Mouse (Mus musculus) splenic B cell, adult 2 months (primary cell): Measurements from ENCODE around the gene Iqcj.
"Not testable (repeated sequence)": the region's sequence is repeated elsewhere in the genome, so short reads cannot be mapped to it uniquely, and the experiment has no call there.

Experiments used
- DNase-seq: peaks from one replicate; pipeline ENCODE4 v3.0.0-alpha.2; 2011; ENCODE audit warnings: low read depth, low spot score
- H3K27me3 ChIP-seq: 2 replicates; pipeline ENCODE4 v1.6.1; 2012; ENCODE audit warnings: mild to moderate bottlenecking, low read length, moderate library complexity, mixed read lengths; ENCODE audit not compliant: control insufficient read depth, poor library complexity, insufficient read depth, severe bottlenecking
- H3K36me3 ChIP-seq: 2 replicates; pipeline ENCODE4 v1.6.1; 2012; ENCODE audit warnings: mild to moderate bottlenecking, low read length, moderate library complexity, mixed read lengths; ENCODE audit not compliant: control insufficient read depth, poor library complexity, insufficient read depth, severe bottlenecking

Gene Iqcj

DNA sequence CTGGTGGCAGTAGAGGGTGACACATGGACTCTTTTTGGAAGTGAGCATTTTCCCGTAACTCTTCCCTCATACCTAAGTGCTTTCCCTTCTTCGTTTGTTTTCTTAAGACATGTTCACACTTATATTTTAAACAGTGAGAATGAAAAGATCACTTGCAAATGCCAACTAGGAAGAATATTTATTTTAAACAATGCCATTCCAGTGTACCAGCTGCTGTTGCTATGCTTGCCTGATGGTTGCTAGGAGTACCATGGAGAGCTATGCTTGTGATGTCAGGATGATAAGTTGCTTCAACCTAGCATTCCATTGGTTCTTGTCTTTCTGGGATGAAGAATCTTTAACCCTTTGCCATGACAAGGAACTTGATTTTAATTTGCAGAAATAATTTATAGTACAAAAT, 193.0 kb downstream of the Iqcj start:
- no peak for DNase-seq
- Histone ChIP-seq H3K27me3 (no peaks in the 10 kb centered on the region), H3K36me3 (no peaks in the 10 kb centered on the region)

DNA sequence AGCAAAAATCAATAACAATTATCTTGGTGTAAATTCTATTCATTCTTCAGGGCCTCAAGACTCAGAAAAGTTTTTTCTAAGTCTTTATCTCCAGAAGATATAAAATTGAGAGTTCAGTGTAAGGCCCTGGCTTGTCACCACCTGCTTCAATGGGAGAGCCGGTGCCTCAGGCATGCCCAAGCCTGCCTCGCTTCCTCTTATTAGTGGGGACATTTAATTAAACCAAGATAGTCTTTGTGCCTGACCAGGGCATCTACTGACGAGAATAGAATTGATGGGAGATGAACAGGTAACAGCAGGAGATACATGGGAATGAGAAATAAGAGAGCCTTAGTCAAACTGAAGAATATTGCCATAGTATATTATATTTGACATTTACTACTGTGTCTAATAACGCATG, 200.1 kb downstream of the Iqcj start:
- no peak for DNase-seq
- Histone ChIP-seq H3K27me3 (no peaks in the 10 kb centered on the region), H3K36me3 (no peaks in the 10 kb centered on the region)

DNA sequence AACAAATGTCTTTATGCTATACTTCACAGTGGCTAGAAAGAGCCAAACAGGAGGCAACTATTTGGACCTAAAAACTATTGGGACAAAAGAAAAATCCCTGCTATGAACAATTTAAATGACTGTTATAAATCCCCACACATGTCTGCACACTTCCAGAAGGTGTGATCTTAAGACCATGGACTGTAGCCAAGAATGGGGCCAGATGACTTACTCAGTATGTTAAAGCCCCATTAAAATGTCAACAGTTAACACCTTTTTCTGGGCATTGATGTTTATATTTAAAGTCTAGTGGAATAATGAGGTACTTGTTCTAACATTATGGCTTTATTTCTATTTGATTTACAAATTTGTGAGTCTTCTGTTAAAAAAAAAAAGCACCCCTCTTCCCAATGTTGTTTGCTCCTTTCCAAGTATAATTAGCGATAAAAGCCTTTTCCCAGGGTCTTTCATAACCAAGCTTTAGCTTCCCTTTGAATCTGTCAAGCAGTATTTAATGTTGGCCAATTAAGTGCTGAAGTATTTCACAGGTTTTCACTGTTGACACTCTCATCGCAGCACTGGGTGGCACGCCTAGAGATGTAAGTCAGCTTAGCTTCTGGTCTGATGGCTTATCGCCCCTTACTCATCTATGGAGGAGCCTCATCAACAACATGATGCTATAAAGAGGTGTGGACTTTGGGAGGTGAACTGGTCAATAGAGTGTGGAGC, 204.9 kb downstream of the Iqcj start:
- H3K36me3 ChIP-seq: no peaks in the 10 kb centered on the region
- no peak for DNase-seq
- H3K27me3 ChIP-seq: no peaks in the 10 kb centered on the region

DNA sequence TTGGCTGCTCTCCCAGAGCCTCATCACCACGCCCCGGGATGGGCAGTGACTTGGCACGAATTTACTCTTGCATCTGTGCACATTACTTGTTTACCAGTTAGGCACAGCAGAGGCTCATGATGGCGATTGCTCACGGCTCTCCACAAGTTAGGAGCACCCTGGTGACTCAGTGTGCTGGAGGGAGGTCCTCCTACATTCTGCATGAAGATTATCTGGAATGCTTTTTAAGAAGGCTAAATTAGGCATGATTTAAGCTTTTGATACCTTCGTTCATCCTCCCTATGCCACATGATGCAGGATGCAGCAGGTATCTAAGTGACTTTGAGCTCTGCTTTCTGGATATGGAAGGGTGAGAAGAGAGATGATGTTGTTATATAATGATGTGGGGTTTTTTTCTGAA, 207.5 kb downstream of the Iqcj start:
- H3K36me3 ChIP-seq, DNase-seq, H3K27me3 ChIP-seq: not testable (repeated sequence)

DNA sequence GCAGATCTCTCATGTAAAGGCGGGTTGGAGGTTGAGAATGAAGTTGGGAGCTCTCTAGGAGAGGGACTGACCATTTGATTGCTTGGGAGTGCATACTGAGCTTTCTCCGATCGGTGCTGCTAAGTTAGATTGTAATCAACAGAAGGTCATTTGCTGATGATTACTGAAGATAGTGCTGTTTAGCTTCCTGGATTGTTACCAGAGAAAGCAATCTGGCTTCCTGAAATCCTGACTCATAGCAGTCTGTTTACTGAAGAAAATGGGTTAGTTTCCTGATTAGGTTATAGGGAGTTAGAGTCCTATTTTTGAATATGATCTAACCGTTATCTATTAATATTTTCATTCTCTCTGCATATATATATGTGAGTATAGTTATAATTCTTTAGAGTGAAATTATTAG, 209.3 kb downstream of the Iqcj start:
- DNase-seq: no peak
- Histone ChIP-seq H3K36me3 (no peaks in the 10 kb centered on the region), H3K27me3 (no peaks in the 10 kb centered on the region)

DNA sequence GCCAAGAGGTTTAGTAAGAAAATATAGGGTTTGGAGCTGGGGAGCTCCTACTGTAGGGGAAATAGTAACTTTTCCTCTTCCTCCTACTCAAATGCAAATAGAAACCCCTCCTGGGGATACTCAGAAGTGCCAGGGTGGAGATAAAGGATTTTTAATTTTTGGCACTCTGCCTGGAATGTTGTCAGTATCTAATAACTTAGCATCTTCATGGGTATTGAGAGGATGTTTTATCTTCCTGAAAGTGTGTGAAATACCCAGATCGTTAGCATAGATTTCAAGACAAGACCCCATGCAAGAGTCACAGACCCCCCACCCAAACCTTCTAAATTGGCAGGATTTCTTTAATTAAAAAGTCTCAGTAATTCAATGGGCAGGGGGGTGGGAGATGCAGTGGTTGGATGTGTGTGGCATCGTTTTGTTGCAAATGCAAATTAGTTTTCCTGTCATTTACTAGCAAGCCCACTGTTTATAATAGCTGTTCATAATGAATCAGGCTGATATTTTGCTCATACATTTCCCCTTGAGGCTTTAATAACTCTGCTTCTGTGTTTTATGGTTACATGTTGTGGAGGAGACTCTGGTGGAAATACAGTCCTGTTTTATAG, 213.2 kb downstream of the Iqcj start:
- Histone ChIP-seq H3K36me3 (no peaks in the 10 kb centered on the region), H3K27me3 (no peaks in the 10 kb centered on the region)
- no peak for DNase-seq
